Mouse (Mus musculus) neural tube, embryonic 15.5 days (tissue): ENCODE data around the gene Kcnh7. TPM values are rescaled to one million over a fixed set of nuclear protein-coding genes. Genes with fewer than 3 reads are reported as not detected.

Source experiments
- ATAC-seq: fragments of 200-750 bp; cut with Nextera tagmentation; 2 replicates; pipeline ENCODE4 v1.8.0; 2017; ENCODE audit warnings: mild to moderate bottlenecking, moderate TSS enrichment, moderate library complexity; ENCODE audit not compliant: low FRiP score
- H3K27ac ChIP-seq: fragments of 300-500 bp; sonication (generic); replicated peaks from 2 replicates; pipeline ENCODE4 v1.5.1; 2015; ENCODE audit warnings: mild to moderate bottlenecking, inconsistent platforms
- H3K27me3 ChIP-seq: fragments of 300-500 bp; sonication (generic); replicated peaks from 2 replicates; pipeline ENCODE4 v1.6.1; 2015; ENCODE audit warnings: inconsistent platforms
- H3K36me3 ChIP-seq: fragments of 300-500 bp; sonication (generic); 2 replicates; pipeline ENCODE4 v1.6.1; 2015; ENCODE audit warnings: inconsistent platforms
- H3K4me1 ChIP-seq: fragments of 300-500 bp; sonication (generic); 2 replicates; pipeline ENCODE4 v1.6.1; 2015; ENCODE audit warnings: inconsistent platforms
- H3K4me2 ChIP-seq: fragments of 300-500 bp; sonication (generic); 2 replicates; pipeline ENCODE4 v1.6.1; 2015; ENCODE audit warnings: inconsistent platforms, mild to moderate bottlenecking, moderate library complexity
- H3K4me3 ChIP-seq: fragments of 300-500 bp; sonication (generic); replicated peaks from 2 replicates; pipeline ENCODE4 v1.5.1; 2015; ENCODE audit warnings: mild to moderate bottlenecking, inconsistent platforms
- H3K9ac ChIP-seq: fragments of 300-500 bp; sonication (generic); replicated peaks from 2 replicates; pipeline ENCODE4 v1.6.1; 2015; ENCODE audit warnings: mild to moderate bottlenecking, inconsistent platforms
- H3K9me3 ChIP-seq: fragments of 300-500 bp; sonication (generic); replicated peaks from 2 replicates; pipeline ENCODE4 v1.6.1; 2016; ENCODE audit warnings: inconsistent platforms
- WGBS: fragments of 180-500 bp; shearing (Covaris S2); methylation state at CpG from one replicate; pipeline ENCODE4 v1.1.7; 2015; ENCODE audit warnings: mixed read lengths; 5-methylcytosine and 5-hydroxymethylcytosine counted together
- polyA plus RNA-seq: library from polyadenylated mRNA; unstranded; fragments of >200 nt; fragmentation: Nextera tagmentation; extraction: Ambion mirVana; gene quantifications from 2 replicates; pipeline ENCODE4 v1.2.1, GENCODE M21; 2015

The Kcnh7 gene
- polyA plus RNA-seq, 1 experiment from 2014 or later = 10.6 TPM

- Histone ChIP-seq H3K9me3 (no peaks in the 10 kb centered on the region), H3K4me3 (no peak overlapping the region), H3K36me3 (no peaks in the 10 kb centered on the region), H3K4me1 (no peaks in the 10 kb centered on the region), H3K4me2 (no peak overlapping the region), H3K9ac (no peak overlapping the region), H3K27ac (no peak overlapping the region), H3K27me3 (no peaks in the 10 kb centered on the region)
- ATAC-seq = no peak
- WGBS = 39% methylated on average over 4 of the region's 4 CpGs
These were observed 92.3 kb downstream of the Kcnh7 start for GRCm38 (mm10) chr2:63091775-63092174.

- WGBS = 81% methylated on average over 2 of the region's 2 CpGs
- Histone ChIP-seq H3K27me3 (no peaks in the 10 kb centered on the region), H3K9me3 (no peaks in the 10 kb centered on the region), H3K36me3 (no peaks in the 10 kb centered on the region), H3K27ac (no peak overlapping the region), H3K4me2 (no peak overlapping the region), H3K9ac (no peak overlapping the region), H3K4me1 (no peaks in the 10 kb centered on the region), H3K4me3 (no peak overlapping the region)
- no peak for ATAC-seq
These were observed 93.6 kb downstream of the Kcnh7 start for GRCm38 (mm10) chr2:63090447-63090846.

DNA sequence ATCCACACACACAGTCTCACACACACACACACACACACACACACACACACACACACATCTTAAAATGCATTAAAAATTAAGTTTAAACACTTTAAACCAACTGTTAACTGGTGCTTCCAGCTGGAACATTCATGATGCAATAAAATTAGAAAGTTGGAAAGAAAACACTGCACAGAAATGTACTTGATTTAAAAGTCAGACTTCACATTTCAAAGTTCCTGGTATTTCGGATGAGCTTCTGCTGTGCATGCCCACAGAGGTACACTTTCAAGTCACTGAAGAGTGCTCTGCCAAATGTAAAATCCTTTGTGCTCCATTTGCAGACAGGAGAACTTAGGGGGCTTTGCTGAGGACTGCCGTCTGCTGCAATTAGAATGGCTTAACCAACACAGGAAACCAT lies 125.7 kb downstream of the Kcnh7 start:
- ATAC-seq = no peak
- Histone ChIP-seq H3K27ac (no peak overlapping the region), H3K4me3 (no peak overlapping the region), H3K4me2 (no peak overlapping the region), H3K36me3 (no peaks in the 10 kb centered on the region), H3K4me1 (no peaks in the 10 kb centered on the region), H3K9ac (no peak overlapping the region), H3K9me3 (no peaks in the 10 kb centered on the region), H3K27me3 (no peaks in the 10 kb centered on the region)
- 74% methylated on average over 2 of the region's 2 CpGs for WGBS

DNA sequence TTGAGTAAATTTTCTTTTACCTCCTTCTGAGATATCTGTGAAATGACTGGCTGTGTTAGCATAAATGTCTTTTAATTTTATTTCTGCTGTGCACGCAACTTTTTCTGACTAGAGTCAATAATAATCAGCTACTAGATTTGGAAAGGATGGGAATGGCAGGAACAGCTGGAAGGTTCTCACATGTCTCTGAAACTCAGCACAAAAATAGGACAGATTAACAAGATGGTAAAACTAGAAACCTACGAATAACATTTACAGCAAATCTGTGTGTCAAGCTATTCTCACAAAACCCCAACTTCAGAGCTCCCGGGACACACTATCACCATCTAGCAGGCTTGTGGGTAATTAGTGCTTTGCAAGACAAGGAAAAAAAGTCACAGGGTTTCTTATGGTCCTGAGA lies 134.2 kb downstream of the Kcnh7 start:
- H3K9ac ChIP-seq = no peak overlapping the region
- H3K9me3 ChIP-seq = no peaks in the 10 kb centered on the region
- no peak overlapping the region for H3K4me2 ChIP-seq
- no peaks in the 10 kb centered on the region for H3K36me3 ChIP-seq
- no peak overlapping the region for H3K4me3 ChIP-seq
- no peak for ATAC-seq
- H3K27me3 ChIP-seq = no peaks in the 10 kb centered on the region
- no peaks in the 10 kb centered on the region for H3K4me1 ChIP-seq
- H3K27ac ChIP-seq = no peak overlapping the region
- WGBS = 82% methylated on average over 3 of the region's 3 CpGs

- Histone ChIP-seq H3K27me3 (no peaks in the 10 kb centered on the region), H3K4me3 (no peak overlapping the region), H3K36me3 (no peaks in the 10 kb centered on the region), H3K9me3 (no peaks in the 10 kb centered on the region), H3K4me2 (no peak overlapping the region), H3K9ac (no peak overlapping the region), H3K27ac (no peak overlapping the region), H3K4me1 (no peaks in the 10 kb centered on the region)
- WGBS = 90% methylated on average over 3 of the region's 3 CpGs
- no peak for ATAC-seq
These were observed 144.4 kb downstream of the Kcnh7 start for GRCm38 (mm10) chr2:63039718-63040117.

DNA sequence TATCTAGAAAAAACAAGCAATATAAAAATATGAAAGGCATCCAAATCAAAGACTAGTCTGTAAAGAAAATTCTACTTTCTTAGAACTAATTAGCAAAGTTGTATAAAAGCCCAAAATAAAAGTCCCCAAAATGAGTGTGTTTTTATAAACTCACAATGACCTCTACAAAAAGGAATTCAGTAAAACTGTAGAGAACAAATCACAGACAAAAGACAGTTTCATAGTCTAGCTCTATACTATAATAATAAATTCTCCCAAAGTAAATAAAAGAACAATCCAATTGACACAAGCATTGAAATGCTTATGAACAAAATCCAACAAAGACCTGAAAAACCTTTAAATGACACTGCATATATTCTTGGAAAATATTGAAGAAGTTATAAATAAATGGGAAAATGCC lies 169.2 kb downstream of the Kcnh7 start:
- no peaks in the 10 kb centered on the region for H3K27me3 ChIP-seq
- no peak for ATAC-seq
- no peak overlapping the region for H3K27ac ChIP-seq
- no peaks in the 10 kb centered on the region for H3K4me1 ChIP-seq
- H3K4me2 ChIP-seq = no peak overlapping the region
- no peaks in the 10 kb centered on the region for H3K9me3 ChIP-seq
- H3K9ac ChIP-seq = no peak overlapping the region
- H3K36me3 ChIP-seq = no peaks in the 10 kb centered on the region
- no peak overlapping the region for H3K4me3 ChIP-seq

- no peak overlapping the region for H3K9ac ChIP-seq
- no peak overlapping the region for H3K4me3 ChIP-seq
- H3K4me1 ChIP-seq = no peaks in the 10 kb centered on the region
- H3K4me2 ChIP-seq = no peak overlapping the region
- 92% methylated on average over 4 of the region's 4 CpGs for WGBS
- no peaks in the 10 kb centered on the region for H3K9me3 ChIP-seq
- no peak overlapping the region for H3K27ac ChIP-seq
- no peaks in the 10 kb centered on the region for H3K36me3 ChIP-seq
- ATAC-seq = no peak
- no peaks in the 10 kb centered on the region for H3K27me3 ChIP-seq
These were observed 174.9 kb downstream of the Kcnh7 start for GRCm38 (mm10) chr2:63009141-63009540.

- no peak overlapping the region for H3K4me3 ChIP-seq
- no peaks in the 10 kb centered on the region for H3K27me3 ChIP-seq
- no peaks in the 10 kb centered on the region for H3K4me1 ChIP-seq
- no peak overlapping the region for H3K27ac ChIP-seq
- ATAC-seq = no peak
- no peaks in the 10 kb centered on the region for H3K36me3 ChIP-seq
- H3K9ac ChIP-seq = no peak overlapping the region
- H3K9me3 ChIP-seq = no peaks in the 10 kb centered on the region
- WGBS = 89% methylated on average over 1 of the region's 1 CpGs
- no peak overlapping the region for H3K4me2 ChIP-seq
These were observed 181.3 kb downstream of the Kcnh7 start for GRCm38 (mm10) chr2:63002784-63003183.

GRCm38 (mm10) chr2:62997692-62998091 lies 186.4 kb downstream of the Kcnh7 start:
- Histone ChIP-seq H3K4me3 (no peak overlapping the region), H3K27ac (no peak overlapping the region), H3K4me1 (no peaks in the 10 kb centered on the region), H3K36me3 (no peaks in the 10 kb centered on the region), H3K9me3 (no peaks in the 10 kb centered on the region), H3K27me3 (no peaks in the 10 kb centered on the region), H3K4me2 (no peak overlapping the region), H3K9ac (no peak overlapping the region)
- WGBS = 65% methylated on average over 2 of the region's 2 CpGs
- ATAC-seq = no peak

GRCm38 (mm10) chr2:62988616-62989015 lies 195.5 kb downstream of the Kcnh7 start:
- Histone ChIP-seq H3K4me1 (no peaks in the 10 kb centered on the region), H3K27me3 (no peaks in the 10 kb centered on the region), H3K4me2 (no peak overlapping the region), H3K27ac (no peak overlapping the region), H3K9me3 (no peaks in the 10 kb centered on the region), H3K9ac (no peak overlapping the region), H3K4me3 (no peak overlapping the region), H3K36me3 (no peaks in the 10 kb centered on the region)
- no peak for ATAC-seq

DNA sequence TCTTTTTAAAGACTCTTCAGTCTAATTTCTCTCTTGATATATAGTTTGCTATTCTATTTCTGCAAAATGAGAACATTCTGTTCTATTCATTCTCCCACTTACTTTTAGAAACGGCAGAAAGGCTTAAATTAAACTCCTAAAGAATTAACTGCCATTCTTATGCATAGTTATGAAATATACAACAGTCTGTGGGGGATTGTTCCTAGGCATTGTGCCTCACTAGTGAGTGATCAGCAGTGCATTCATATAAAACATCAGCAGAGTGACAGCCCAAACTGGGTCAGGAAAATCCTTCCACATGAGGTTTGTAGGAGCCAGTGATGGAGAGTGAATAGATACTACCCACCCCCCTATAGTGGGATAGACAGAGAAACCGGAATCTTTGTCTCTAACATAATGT lies 200.2 kb downstream of the Kcnh7 start:
- no peak for ATAC-seq
- 61% methylated on average over 2 of the region's 2 CpGs for WGBS

DNA sequence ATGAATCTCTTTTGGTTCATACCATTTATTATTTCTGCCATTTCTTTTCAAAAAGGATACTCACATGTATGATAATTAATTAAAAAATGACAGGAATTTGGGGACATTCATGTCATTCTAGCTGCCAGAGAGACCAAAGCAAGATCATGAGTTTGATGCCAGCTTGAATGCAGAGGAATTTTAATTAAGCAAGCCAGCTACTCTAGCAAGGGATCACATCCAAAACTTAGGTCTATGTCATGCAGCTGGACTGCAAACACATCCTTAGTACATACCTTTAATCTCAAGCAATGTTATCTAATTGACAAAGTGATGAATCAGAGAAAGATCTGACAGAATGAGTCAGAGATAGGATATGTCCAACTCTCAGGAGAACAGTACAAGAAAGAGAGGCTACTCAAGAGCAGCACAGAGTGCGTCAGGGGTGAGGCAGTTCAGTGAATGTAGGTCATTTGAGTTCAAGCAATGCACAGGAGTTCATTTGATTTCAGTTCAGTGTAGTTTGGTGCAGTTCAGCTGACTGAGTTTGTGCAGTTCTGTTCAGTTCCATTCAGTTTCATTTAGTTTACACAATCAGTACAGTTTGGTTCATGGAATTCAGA lies 248.7 kb downstream of the Kcnh7 start:
- no peak overlapping the region for H3K9ac ChIP-seq
- H3K4me3 ChIP-seq = no peak overlapping the region
- H3K36me3 ChIP-seq = no peaks in the 10 kb centered on the region
- no peaks in the 10 kb centered on the region for H3K9me3 ChIP-seq
- no peaks in the 10 kb centered on the region for H3K4me1 ChIP-seq
- H3K4me2 ChIP-seq = no peak overlapping the region
- ATAC-seq = no peak
- no peaks in the 10 kb centered on the region for H3K27me3 ChIP-seq
- no peak overlapping the region for H3K27ac ChIP-seq
- WGBS = 77% methylated on average over 1 of the region's 1 CpGs

More for the DNA sequence above, 200.2 kb downstream of the Kcnh7 start:
- H3K4me3 ChIP-seq = no peak overlapping the region
- H3K27ac ChIP-seq = no peak overlapping the region
- no peaks in the 10 kb centered on the region for H3K9me3 ChIP-seq
- H3K36me3 ChIP-seq = no peaks in the 10 kb centered on the region
- H3K4me1 ChIP-seq = no peaks in the 10 kb centered on the region
- no peak overlapping the region for H3K9ac ChIP-seq
- no peaks in the 10 kb centered on the region for H3K27me3 ChIP-seq
- no peak overlapping the region for H3K4me2 ChIP-seq

DNA sequence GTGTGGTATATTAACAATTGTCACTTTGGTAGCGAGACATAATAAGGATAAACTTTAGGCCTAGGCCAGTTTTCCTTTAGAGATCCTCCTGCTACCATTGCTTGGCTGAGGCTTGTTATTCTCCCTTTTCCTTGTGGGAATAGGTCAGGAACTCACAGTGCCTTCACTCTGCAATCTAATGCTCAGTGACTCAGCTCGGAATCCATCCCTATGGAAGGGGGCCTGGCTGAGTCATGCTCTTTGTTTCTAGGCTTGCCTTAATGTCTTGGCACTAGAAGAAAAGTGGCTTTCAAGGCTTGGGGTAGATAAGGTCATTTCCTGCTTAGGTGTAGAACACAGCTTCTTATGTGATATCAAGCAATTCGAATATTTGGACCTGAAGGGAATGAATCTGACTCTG lies 255.6 kb downstream of the Kcnh7 start:
- Histone ChIP-seq H3K9me3 (no peaks in the 10 kb centered on the region), H3K4me2 (no peak overlapping the region), H3K27ac (no peak overlapping the region), H3K4me3 (no peak overlapping the region), H3K9ac (no peak overlapping the region), H3K36me3 (no peaks in the 10 kb centered on the region), H3K27me3 (no peaks in the 10 kb centered on the region), H3K4me1 (no peaks in the 10 kb centered on the region)
- WGBS = 88% methylated on average over 3 of the region's 3 CpGs
- no peak for ATAC-seq
